Mouse (Mus musculus): ENCODE data around the gene Rpl9-ps1. TPM values are rescaled to one million over a fixed set of nuclear protein-coding genes. Genes with fewer than 3 reads are reported as not detected.

Gene Rpl9-ps1
- not detected in 2 replicates for polyA plus RNA-seq (2014; fragmentation: Nextera tagmentation; extraction: Ambion mirVana)

DNA sequence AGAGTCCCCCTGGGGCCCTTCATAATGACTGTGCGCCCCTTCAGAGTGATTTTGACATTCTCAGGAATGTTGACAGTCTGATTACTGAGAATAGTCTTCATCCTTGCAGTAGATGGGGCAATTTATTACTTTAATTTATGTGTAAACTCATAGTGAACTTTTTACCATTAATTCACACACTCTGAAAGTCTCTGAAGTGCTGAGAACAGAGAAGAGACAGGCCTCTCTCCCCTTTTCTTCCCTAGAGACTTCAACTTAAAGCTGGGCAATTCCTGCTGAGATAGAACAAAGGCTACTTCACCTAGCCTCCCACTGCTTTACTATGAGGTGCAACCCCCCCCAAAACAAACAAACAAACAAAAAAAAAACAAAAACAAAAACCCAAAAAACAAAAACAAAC, at the start of gene Rpl9-ps1:
Gene Rpl9-ps1 (minus strand): TSS at position 101 of the 400 bp plus-strand sequence.
- Histone ChIP-seq H3K4me3 (ENCODE audit: low read depth, low read length) (no peak within 1 kb of the TSS), H3K27me3 (ENCODE audit: control insufficient read depth, insufficient read depth, low read length) (no peaks in the 10 kb centered on the region), H3K27ac (ENCODE audit: low read depth, low read length) (no peak within 1 kb of the TSS), H3K9ac (ENCODE audit: low read depth, low read length) (no peak within 1 kb of the TSS), H3K36me3 (ENCODE audit: control insufficient read depth, insufficient read depth, low read length) (no peaks in the 10 kb centered on the region), H3K4me1 (ENCODE audit: control insufficient read depth, insufficient read depth, low read length) (no peaks in the 10 kb centered on the region), H3K9me3 (replicated peaks; ENCODE audit: control insufficient read depth, low read length) (no peaks in the 10 kb centered on the region), H3K4me2 (no peak within 1 kb of the TSS)
- ATAC-seq (replicated peaks; ENCODE audit: insufficient number of reproducible peaks, low FRiP score, low TSS enrichment), result no peak
- 75% methylated on average over 1 of the region's 1 CpGs for WGBS (ENCODE audit: insufficient replicate concordance)

DNA sequence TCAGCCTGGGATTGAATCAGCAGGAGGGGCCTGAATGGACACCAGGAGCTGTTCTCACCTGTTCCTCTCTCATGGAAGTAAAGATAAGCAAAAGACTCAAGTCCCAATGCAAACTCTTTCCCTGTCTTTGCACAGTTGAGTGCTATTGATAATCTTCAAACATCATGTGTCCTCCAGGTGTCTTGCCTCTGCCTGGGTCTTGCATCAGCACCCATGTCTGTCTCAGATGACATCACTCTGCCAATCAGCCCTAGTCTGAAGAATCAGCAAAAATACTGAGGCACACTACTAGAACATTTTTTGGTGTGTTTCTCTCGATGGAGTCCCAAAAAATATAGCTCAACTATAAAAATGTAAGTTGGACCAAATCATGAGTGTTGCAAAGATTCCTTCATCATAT, 46.6 kb upstream of the Rpl9-ps1 start:
- Histone ChIP-seq H3K4me3 (ENCODE audit: low read depth, low read length) (no peak overlapping the region), H3K36me3 (ENCODE audit: control insufficient read depth, insufficient read depth, low read length) (no peaks in the 10 kb centered on the region), H3K9ac (ENCODE audit: low read depth, low read length) (no peak overlapping the region), H3K4me2 (no peak overlapping the region), H3K4me1 (ENCODE audit: control insufficient read depth, insufficient read depth, low read length) (no peaks in the 10 kb centered on the region), H3K27me3 (ENCODE audit: control insufficient read depth, insufficient read depth, low read length) (no peaks in the 10 kb centered on the region), H3K27ac (ENCODE audit: low read depth, low read length) (no peak overlapping the region), H3K9me3 (replicated peaks; ENCODE audit: control insufficient read depth, low read length) (no peaks in the 10 kb centered on the region)
- 39% methylated on average over 1 of the region's 1 CpGs for WGBS (ENCODE audit: insufficient replicate concordance)
- no peak for ATAC-seq (replicated peaks; ENCODE audit: insufficient number of reproducible peaks, low FRiP score, low TSS enrichment)

DNA sequence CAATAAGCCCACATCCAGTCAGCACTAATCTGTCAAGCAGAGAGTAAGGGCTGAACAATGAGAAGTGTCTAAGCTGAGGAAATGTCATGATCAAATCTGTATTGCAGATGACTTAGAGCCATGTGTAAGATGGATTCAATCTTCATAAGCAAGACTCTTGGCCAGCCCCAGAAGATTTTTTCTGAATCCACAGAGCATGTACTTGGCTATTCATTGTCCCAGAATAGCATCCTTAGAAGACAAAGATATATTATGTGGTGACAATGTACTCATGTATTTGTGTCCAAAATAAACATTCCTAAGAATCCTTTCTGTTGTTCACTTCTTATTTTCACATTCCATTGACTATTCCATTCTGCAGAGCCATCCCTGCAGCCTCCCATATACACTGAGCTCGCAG, 44.5 kb upstream of the Rpl9-ps1 start:
- no peaks in the 10 kb centered on the region for H3K9me3 ChIP-seq (replicated peaks; ENCODE audit: control insufficient read depth, low read length)
- WGBS (ENCODE audit: insufficient replicate concordance), result 74% methylated on average over 1 of the region's 1 CpGs
- H3K9ac ChIP-seq (ENCODE audit: low read depth, low read length), result no peak overlapping the region
- H3K4me1 ChIP-seq (ENCODE audit: control insufficient read depth, insufficient read depth, low read length), result no peaks in the 10 kb centered on the region
- ATAC-seq (replicated peaks; ENCODE audit: insufficient number of reproducible peaks, low FRiP score, low TSS enrichment), result no peak
- no peak overlapping the region for H3K4me2 ChIP-seq
- H3K27ac ChIP-seq (ENCODE audit: low read depth, low read length), result no peak overlapping the region
- H3K4me3 ChIP-seq (ENCODE audit: low read depth, low read length), result no peak overlapping the region
- no peaks in the 10 kb centered on the region for H3K27me3 ChIP-seq (ENCODE audit: control insufficient read depth, insufficient read depth, low read length)
- H3K36me3 ChIP-seq (ENCODE audit: control insufficient read depth, insufficient read depth, low read length), result no peaks in the 10 kb centered on the region

DNA sequence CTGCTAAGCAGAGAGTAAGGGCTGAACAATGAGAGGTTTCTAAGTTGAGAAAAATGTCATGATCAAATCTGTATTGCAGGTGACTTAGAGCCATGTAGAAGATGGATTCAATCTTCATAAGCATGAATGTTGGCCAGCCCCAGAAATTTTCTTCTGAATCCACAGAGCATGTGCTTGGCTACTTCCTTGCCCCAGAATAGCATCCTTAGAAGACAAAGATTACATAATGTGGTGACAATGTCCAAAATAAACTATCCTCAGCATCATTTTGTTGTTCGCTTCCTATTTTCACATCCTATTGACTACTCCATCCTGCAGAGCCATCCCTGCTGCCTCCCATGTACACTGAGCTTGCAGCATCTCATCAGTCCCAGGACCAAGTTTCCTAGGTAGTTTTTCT, 30.2 kb upstream of the Rpl9-ps1 start:
- no peaks in the 10 kb centered on the region for H3K9me3 ChIP-seq (replicated peaks; ENCODE audit: control insufficient read depth, low read length)
- H3K4me2 ChIP-seq, result no peak overlapping the region
- no peak overlapping the region for H3K9ac ChIP-seq (ENCODE audit: low read depth, low read length)
- no peaks in the 10 kb centered on the region for H3K36me3 ChIP-seq (ENCODE audit: control insufficient read depth, insufficient read depth, low read length)
- H3K4me1 ChIP-seq (ENCODE audit: control insufficient read depth, insufficient read depth, low read length), result no peaks in the 10 kb centered on the region
- H3K27ac ChIP-seq (ENCODE audit: low read depth, low read length), result no peak overlapping the region
- 90% methylated on average over 1 of the region's 1 CpGs for WGBS (ENCODE audit: insufficient replicate concordance)
- no peaks in the 10 kb centered on the region; the same call in 1 of the 2 replicates for H3K27me3 ChIP-seq (ENCODE audit: control insufficient read depth, insufficient read depth, low read length)
- ATAC-seq (replicated peaks; ENCODE audit: insufficient number of reproducible peaks, low FRiP score, low TSS enrichment), result no peak
- no peak overlapping the region for H3K4me3 ChIP-seq (ENCODE audit: low read depth, low read length)

DNA sequence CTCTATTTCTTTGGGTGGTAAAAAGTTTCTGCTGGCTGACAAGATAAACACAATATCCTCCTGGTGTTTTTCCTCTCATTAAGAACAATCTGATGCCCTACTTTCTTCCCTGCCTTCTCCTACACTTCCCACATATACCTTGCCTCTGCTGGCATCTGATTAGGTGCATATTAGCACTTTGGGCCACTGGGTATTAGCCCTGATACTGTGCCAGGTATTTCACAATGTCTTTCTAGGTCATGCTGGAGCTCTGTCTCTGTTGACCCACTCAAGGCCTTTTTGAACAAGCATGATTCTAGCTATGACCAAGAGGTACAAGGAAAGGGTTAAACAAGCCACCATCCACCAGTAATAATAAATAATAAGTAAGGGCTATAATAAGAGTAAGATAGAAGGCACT, 26.3 kb upstream of the Rpl9-ps1 start:
- no peak for ATAC-seq (replicated peaks; ENCODE audit: insufficient number of reproducible peaks, low FRiP score, low TSS enrichment)
- Histone ChIP-seq H3K27ac (ENCODE audit: low read depth, low read length) (no peak overlapping the region), H3K4me3 (ENCODE audit: low read depth, low read length) (no peak overlapping the region), H3K36me3 (ENCODE audit: control insufficient read depth, insufficient read depth, low read length) (no peaks in the 10 kb centered on the region), H3K9me3 (replicated peaks; ENCODE audit: control insufficient read depth, low read length) (no peaks in the 10 kb centered on the region), H3K4me1 (ENCODE audit: control insufficient read depth, insufficient read depth, low read length) (no peaks in the 10 kb centered on the region), H3K4me2 (no peak overlapping the region), H3K27me3 (ENCODE audit: control insufficient read depth, insufficient read depth, low read length) (no peaks in the 10 kb centered on the region; the same call in 1 of the 2 replicates), H3K9ac (ENCODE audit: low read depth, low read length) (no peak overlapping the region)

DNA sequence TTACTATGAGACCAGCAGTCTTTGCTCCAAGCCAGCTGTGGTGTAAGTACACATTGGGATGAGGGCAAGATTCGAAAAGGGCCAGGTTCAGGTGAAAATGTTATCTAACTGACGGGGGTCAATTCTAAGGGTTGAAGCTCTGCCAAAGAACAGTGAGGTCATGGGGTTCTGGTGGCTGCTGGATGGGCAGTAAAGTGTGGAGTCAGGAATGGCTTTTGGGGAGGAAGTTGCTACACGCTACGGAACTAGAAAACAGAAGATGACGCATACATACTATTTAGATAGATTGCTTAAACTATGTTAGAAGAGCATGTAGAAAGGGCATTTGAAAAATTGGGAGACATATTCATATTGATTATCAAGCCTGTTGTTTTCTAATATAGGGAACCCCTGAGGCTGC, 18.1 kb upstream of the Rpl9-ps1 start:
- no peak overlapping the region for H3K27ac ChIP-seq (ENCODE audit: low read depth, low read length)
- H3K4me1 ChIP-seq (ENCODE audit: control insufficient read depth, insufficient read depth, low read length), result no peaks in the 10 kb centered on the region
- 68% methylated on average over 5 of the region's 5 CpGs for WGBS (ENCODE audit: insufficient replicate concordance)
- no peak overlapping the region for H3K4me2 ChIP-seq
- H3K4me3 ChIP-seq (ENCODE audit: low read depth, low read length), result no peak overlapping the region
- no peak overlapping the region for H3K9ac ChIP-seq (ENCODE audit: low read depth, low read length)
- no peaks in the 10 kb centered on the region for H3K9me3 ChIP-seq (replicated peaks; ENCODE audit: control insufficient read depth, low read length)
- no peak for ATAC-seq (replicated peaks; ENCODE audit: insufficient number of reproducible peaks, low FRiP score, low TSS enrichment)
- H3K27me3 ChIP-seq (ENCODE audit: control insufficient read depth, insufficient read depth, low read length), result no peaks in the 10 kb centered on the region
- no peaks in the 10 kb centered on the region for H3K36me3 ChIP-seq (ENCODE audit: control insufficient read depth, insufficient read depth, low read length)

DNA sequence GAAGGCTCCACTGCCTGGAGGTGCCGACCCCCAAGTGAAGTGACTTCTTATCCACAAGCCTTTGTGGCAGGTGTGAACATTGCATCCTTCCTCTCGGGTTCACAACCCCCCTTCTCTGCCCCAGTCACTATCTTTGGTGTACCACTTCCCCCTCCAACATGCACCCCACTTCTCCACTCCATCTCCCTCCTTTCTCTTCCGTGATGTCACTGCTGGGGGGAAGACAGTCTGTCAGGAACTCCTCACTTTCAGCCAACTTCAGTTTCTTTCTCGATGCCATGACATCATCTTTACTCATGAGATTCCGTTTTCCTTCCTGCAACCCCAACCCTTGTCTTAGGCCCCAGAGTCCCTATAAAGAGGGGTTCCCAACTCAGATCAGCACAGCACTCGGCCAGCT, 16.8 kb upstream of the Rpl9-ps1 start, which contains the start of gene Ccl4:
Gene Ccl4 (plus strand): TSS at position 381 of the 400 bp plus-strand sequence.
- WGBS (ENCODE audit: insufficient replicate concordance), result 71% methylated on average over 6 of the region's 6 CpGs

DNA sequence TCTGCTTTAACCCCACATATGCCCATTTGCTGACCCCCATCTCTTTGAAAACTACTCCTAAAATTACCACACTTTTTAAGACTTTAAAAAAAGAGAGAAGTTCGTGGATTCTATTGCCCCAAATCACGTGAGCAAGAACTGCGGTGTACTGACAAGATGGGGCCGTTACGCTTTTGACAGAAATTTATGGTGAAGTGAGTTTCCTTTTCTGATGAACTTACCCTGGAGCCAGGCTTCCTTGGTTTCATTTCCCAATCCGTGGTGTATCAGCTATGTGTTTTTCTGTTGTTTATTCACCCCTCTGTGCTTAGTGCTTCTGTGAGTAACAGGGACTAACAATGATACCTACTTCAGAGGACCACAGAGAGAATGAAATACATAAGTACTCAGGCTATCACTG, 13.4 kb upstream of the Rpl9-ps1 start:
- Histone ChIP-seq H3K27me3 (ENCODE audit: control insufficient read depth, insufficient read depth, low read length) (no peaks in the 10 kb centered on the region), H3K4me1 (ENCODE audit: control insufficient read depth, insufficient read depth, low read length) (no peaks in the 10 kb centered on the region), H3K4me3 (ENCODE audit: low read depth, low read length) (no peak overlapping the region), H3K4me2 (no peak overlapping the region), H3K9me3 (replicated peaks; ENCODE audit: control insufficient read depth, low read length) (no peaks in the 10 kb centered on the region), H3K9ac (ENCODE audit: low read depth, low read length) (no peak overlapping the region), H3K36me3 (ENCODE audit: control insufficient read depth, insufficient read depth, low read length) (no peaks in the 10 kb centered on the region), H3K27ac (ENCODE audit: low read depth, low read length) (no peak overlapping the region)
- no peak for ATAC-seq (replicated peaks; ENCODE audit: insufficient number of reproducible peaks, low FRiP score, low TSS enrichment)
- WGBS (ENCODE audit: insufficient replicate concordance), result 76% methylated on average over 6 of the region's 6 CpGs

More for the DNA sequence above, 16.8 kb upstream of the Rpl9-ps1 start, which contains the start of gene Ccl4:
- ATAC-seq (replicated peaks; ENCODE audit: insufficient number of reproducible peaks, low FRiP score, low TSS enrichment), result no peak
- Histone ChIP-seq H3K4me2 (no peak within 1 kb of the TSS), H3K27ac (ENCODE audit: low read depth, low read length) (no peak within 1 kb of the TSS), H3K9me3 (replicated peaks; ENCODE audit: control insufficient read depth, low read length) (no peaks in the 10 kb centered on the region), H3K4me3 (ENCODE audit: low read depth, low read length) (no peak within 1 kb of the TSS), H3K9ac (ENCODE audit: low read depth, low read length) (no peak within 1 kb of the TSS), H3K27me3 (ENCODE audit: control insufficient read depth, insufficient read depth, low read length) (no peaks in the 10 kb centered on the region), H3K4me1 (ENCODE audit: control insufficient read depth, insufficient read depth, low read length) (no peaks in the 10 kb centered on the region), H3K36me3 (ENCODE audit: control insufficient read depth, insufficient read depth, low read length) (no peaks in the 10 kb centered on the region)

DNA sequence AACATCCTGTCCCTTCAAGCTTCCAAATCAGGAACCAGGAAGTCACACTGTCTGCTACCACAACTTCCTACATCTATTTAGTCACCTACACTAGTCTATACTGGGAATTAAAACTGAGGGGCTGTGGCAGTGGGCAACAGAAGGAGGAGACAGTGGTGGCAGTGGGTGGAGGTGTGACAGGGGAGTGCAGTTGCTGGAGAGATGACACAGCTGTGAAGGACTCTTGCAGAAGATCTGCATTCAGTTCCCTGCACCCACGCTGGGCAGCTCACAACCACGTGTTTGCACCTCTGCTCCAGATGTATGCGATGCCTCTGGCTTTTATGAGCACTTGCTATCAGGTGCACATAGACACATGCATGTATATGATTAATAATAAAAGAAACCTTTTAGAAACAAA, 12.1 kb upstream of the Rpl9-ps1 start:
- no peaks in the 10 kb centered on the region for H3K9me3 ChIP-seq (replicated peaks; ENCODE audit: control insufficient read depth, low read length)
- 81% methylated on average over 3 of the region's 3 CpGs for WGBS (ENCODE audit: insufficient replicate concordance)
- H3K4me1 ChIP-seq (ENCODE audit: control insufficient read depth, insufficient read depth, low read length), result no peaks in the 10 kb centered on the region
- H3K4me2 ChIP-seq, result no peak overlapping the region
- no peaks in the 10 kb centered on the region for H3K27me3 ChIP-seq (ENCODE audit: control insufficient read depth, insufficient read depth, low read length)
- ATAC-seq (replicated peaks; ENCODE audit: insufficient number of reproducible peaks, low FRiP score, low TSS enrichment), result no peak
- no peak overlapping the region for H3K27ac ChIP-seq (ENCODE audit: low read depth, low read length)
- no peak overlapping the region for H3K9ac ChIP-seq (ENCODE audit: low read depth, low read length)
- no peaks in the 10 kb centered on the region for H3K36me3 ChIP-seq (ENCODE audit: control insufficient read depth, insufficient read depth, low read length)
- no peak overlapping the region for H3K4me3 ChIP-seq (ENCODE audit: low read depth, low read length)
